Mouse (Mus musculus): ENCODE data around the gene A030005K14Rik.

A030005K14Rik gene

GRCm38 (mm10) chr1:83036892-83037667, 22.1 kb downstream of the A030005K14Rik start:
- DNase-seq (ENCODE audit: low spot score), result no peak

- no peak for DNase-seq (ENCODE audit: low spot score)
Observed at GRCm38 (mm10) chr1:83034509-83034908, 24.7 kb downstream of the A030005K14Rik start.

GRCm38 (mm10) chr1:83032508-83032907, 26.7 kb downstream of the A030005K14Rik start:
- DNase-seq (ENCODE audit: low spot score), result no peak

GRCm38 (mm10) chr1:83031950-83032349, 27.2 kb downstream of the A030005K14Rik start:
- DNase-seq (ENCODE audit: low spot score), result no peak

GRCm38 (mm10) chr1:83016556-83016955, 42.6 kb downstream of the A030005K14Rik start:
- DNase-seq (ENCODE audit: low spot score), result no peak

GRCm38 (mm10) chr1:83015329-83015879, 43.8 kb downstream of the A030005K14Rik start:
- no peak for DNase-seq (ENCODE audit: low spot score)

- no peak for DNase-seq (ENCODE audit: low spot score)
Observed at GRCm38 (mm10) chr1:83014477-83014876, 44.7 kb downstream of the A030005K14Rik start.

Data from ovary, postnatal 14 days (tissue).